Mouse (Mus musculus) heart, embryonic 16.5 days (tissue): ENCODE data around the gene Galnt2. TPM values are rescaled to one million over a fixed set of nuclear protein-coding genes. Genes with fewer than 3 reads are reported as not detected.

ENCODE experiments used
- ATAC-seq: fragments of 200-750 bp; cut with Nextera tagmentation; replicated peaks from 2 replicates; pipeline ENCODE4 v1.8.0; 2017; ENCODE audit warnings: moderate number of reproducible peaks; ENCODE audit not compliant: insufficient read depth, low FRiP score; ENCODE audit errors: extremely low read depth
- H3K27ac ChIP-seq: fragments of 300-500 bp; sonication (generic); 2 replicates; pipeline ENCODE4 v1.5.1; 2014; ENCODE audit warnings: mild to moderate bottlenecking, low read length, control low read depth, moderate library complexity
- H3K27me3 ChIP-seq: fragments of 300-500 bp; sonication (generic); 2 replicates; pipeline ENCODE4 v1.6.1; 2014; ENCODE audit warnings: low read length, mixed read lengths; ENCODE audit not compliant: control insufficient read depth, insufficient read depth
- H3K36me3 ChIP-seq: fragments of 300-500 bp; sonication (generic); 2 replicates; pipeline ENCODE4 v1.6.1; 2014; ENCODE audit not compliant: control insufficient read depth, insufficient read depth
- H3K4me1 ChIP-seq: fragments of 300-500 bp; sonication (generic); 2 replicates; pipeline ENCODE4 v1.6.1; 2014; ENCODE audit warnings: low read length, mixed read lengths; ENCODE audit not compliant: control insufficient read depth, insufficient read depth
- H3K4me2 ChIP-seq: fragments of 300-500 bp; sonication (generic); 2 replicates; pipeline ENCODE4 v1.6.1; 2014; ENCODE audit warnings: low read depth, mild to moderate bottlenecking, control low read depth, low read length
- H3K4me3 ChIP-seq: fragments of 300-500 bp; sonication (generic); 2 replicates; pipeline ENCODE4 v1.5.1; 2014; ENCODE audit warnings: mild to moderate bottlenecking, control low read depth, low read length
- H3K9ac ChIP-seq: fragments of 300-500 bp; sonication (generic); 2 replicates; pipeline ENCODE4 v1.6.1; 2014; ENCODE audit warnings: low read length, control low read depth
- H3K9me3 ChIP-seq: fragments of 300-500 bp; sonication (generic); replicated peaks from 2 replicates; pipeline ENCODE4 v1.6.1; 2016; ENCODE audit warnings: low read length; ENCODE audit not compliant: control insufficient read depth
- WGBS: fragments of 180-500 bp; shearing (Covaris S2); extraction: QIAGEN DNeasy Blood & Tissue Kit; methylation state at CpG from one replicate; pipeline ENCODE4 v1.1.7; 2014; 5-methylcytosine and 5-hydroxymethylcytosine counted together
- polyA plus RNA-seq: library from polyadenylated mRNA; unstranded; fragments of >200 nt; fragmentation: Nextera tagmentation; extraction: Ambion mirVana; gene quantifications from 2 replicates; pipeline ENCODE4 v1.2.1, GENCODE M21; 2015

Gene Galnt2
- polyA plus RNA-seq, 1 experiment from 2014 or later: 35.6 TPM

GRCm38 (mm10) chr8:124267206-124267605, 36.0 kb downstream of the Galnt2 start:
- H3K27me3 ChIP-seq: no peaks in the 10 kb centered on the region
- no peak overlapping the region for H3K4me3 ChIP-seq
- no peak overlapping the region for H3K4me2 ChIP-seq
- H3K9ac ChIP-seq: no peak overlapping the region
- H3K36me3 ChIP-seq: no peaks in the 10 kb centered on the region
- no peak overlapping the region for H3K27ac ChIP-seq
- no peak for ATAC-seq
- 0 out of 2 replicates have a peak, but pooled peaks cover 3% of the 10 kb centered on the region for H3K9me3 ChIP-seq
- whole genome bisulfite sequencing: 87% methylated on average over 4 of the region's 4 CpGs
- H3K4me1 ChIP-seq: peaks cover 43% of the 10 kb centered on the region

DNA sequence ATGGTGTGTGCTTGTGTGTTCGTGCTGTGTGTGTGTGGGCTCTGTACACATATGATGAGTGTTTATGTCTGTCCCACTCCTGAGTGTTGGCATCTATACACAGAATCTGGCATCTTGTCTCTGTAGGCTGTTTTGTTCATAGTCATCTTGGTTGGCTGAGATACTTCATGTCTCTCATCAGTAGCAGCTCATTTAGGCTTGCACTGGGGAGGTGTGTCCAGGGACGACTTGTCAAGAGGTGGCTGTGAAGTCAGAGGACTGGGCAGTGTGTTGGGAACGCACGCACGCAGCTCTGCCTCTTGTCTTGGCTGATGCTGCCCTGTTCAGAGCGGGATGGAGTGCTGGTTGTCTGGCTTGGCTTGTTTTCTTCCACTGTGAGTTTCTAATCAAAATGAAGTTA, 39.3 kb downstream of the Galnt2 start:
- H3K9me3 ChIP-seq: 0 out of 2 replicates have a peak, but pooled peaks cover 3% of the 10 kb centered on the region
- no peak overlapping the region for H3K4me2 ChIP-seq
- 49% methylated on average over 6 of the region's 6 CpGs for WGBS
- peaks cover 26% of the 10 kb centered on the region for H3K4me1 ChIP-seq
- no peak overlapping the region for H3K9ac ChIP-seq
- no peak overlapping the region for H3K4me3 ChIP-seq
- H3K36me3 ChIP-seq: no peaks in the 10 kb centered on the region
- peak overlapping the region; percentile 61 for H3K27ac ChIP-seq
- no peaks in the 10 kb centered on the region for H3K27me3 ChIP-seq
- ATAC-seq: peak; percentile 24; the same call in 1 of the 2 replicates

DNA sequence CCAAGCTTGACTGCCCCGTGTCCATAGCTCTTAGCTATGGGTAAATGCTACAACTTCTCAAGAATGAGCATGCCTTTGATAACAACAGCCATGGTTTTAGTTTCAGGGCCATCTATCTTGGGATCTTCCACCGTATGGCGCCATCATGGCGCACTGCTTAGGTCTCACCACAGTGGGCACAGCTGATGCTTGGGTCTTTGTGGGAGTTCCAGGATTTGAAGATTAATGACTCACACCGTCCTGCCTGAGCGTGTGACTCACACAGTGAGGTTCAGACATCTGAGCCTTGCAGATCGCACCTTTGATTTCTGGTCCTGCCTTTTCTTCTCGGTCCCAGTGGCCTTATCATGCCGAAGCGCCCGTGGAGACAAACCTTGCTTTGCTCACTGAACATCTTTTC, 39.7 kb downstream of the Galnt2 start:
- Histone ChIP-seq H3K27ac (peak overlapping the region; percentile 61), H3K9me3 (0 out of 2 replicates have a peak, but pooled peaks cover 3% of the 10 kb centered on the region), H3K4me2 (no peak overlapping the region), H3K9ac (no peak overlapping the region), H3K27me3 (no peaks in the 10 kb centered on the region), H3K4me3 (no peak overlapping the region), H3K4me1 (peaks cover 24% of the 10 kb centered on the region), H3K36me3 (no peaks in the 10 kb centered on the region)
- WGBS: 65% methylated on average over 11 of the region's 11 CpGs
- no peak for ATAC-seq

- 0 out of 2 replicates have a peak, but pooled peaks cover 3% of the 10 kb centered on the region for H3K9me3 ChIP-seq
- no peak overlapping the region for H3K9ac ChIP-seq
- no peak overlapping the region for H3K4me3 ChIP-seq
- no peaks in the 10 kb centered on the region for H3K36me3 ChIP-seq
- H3K27ac ChIP-seq: peak overlapping the region; percentile 61; the same call in 1 of the 2 replicates
- peaks cover 21% of the 10 kb centered on the region for H3K4me1 ChIP-seq
- no peak overlapping the region for H3K4me2 ChIP-seq
- no peak for ATAC-seq
- no peaks in the 10 kb centered on the region for H3K27me3 ChIP-seq
- WGBS: 74% methylated on average over 12 of the region's 12 CpGs
Measured at GRCm38 (mm10) chr8:124271518-124271917, 40.3 kb downstream of the Galnt2 start.

GRCm38 (mm10) chr8:124272792-124273191, 41.6 kb downstream of the Galnt2 start:
- H3K27ac ChIP-seq: peak overlapping the region; percentile 44; the same call in 1 of the 2 replicates
- H3K36me3 ChIP-seq: no peaks in the 10 kb centered on the region
- no peak overlapping the region for H3K9ac ChIP-seq
- H3K27me3 ChIP-seq: no peaks in the 10 kb centered on the region
- ATAC-seq: no peak
- H3K9me3 ChIP-seq: 0 out of 2 replicates have a peak, but pooled peaks cover 3% of the 10 kb centered on the region
- WGBS: 70% methylated on average over 3 of the region's 3 CpGs
- H3K4me2 ChIP-seq: no peak overlapping the region
- H3K4me3 ChIP-seq: no peak overlapping the region
- H3K4me1 ChIP-seq: peaks cover 21% of the 10 kb centered on the region

GRCm38 (mm10) chr8:124273606-124274218, 42.5 kb downstream of the Galnt2 start:
- Histone ChIP-seq H3K27me3 (no peaks in the 10 kb centered on the region), H3K27ac (peak overlapping the region; percentile 54; the same call in 1 of the 2 replicates), H3K4me1 (peaks cover 21% of the 10 kb centered on the region), H3K4me2 (no peak overlapping the region), H3K36me3 (no peaks in the 10 kb centered on the region), H3K9me3 (no peaks in the 10 kb centered on the region), H3K9ac (no peak overlapping the region), H3K4me3 (no peak overlapping the region)
- WGBS: 58% methylated on average over 8 of the region's 8 CpGs
- ATAC-seq: peak; percentile 21

DNA sequence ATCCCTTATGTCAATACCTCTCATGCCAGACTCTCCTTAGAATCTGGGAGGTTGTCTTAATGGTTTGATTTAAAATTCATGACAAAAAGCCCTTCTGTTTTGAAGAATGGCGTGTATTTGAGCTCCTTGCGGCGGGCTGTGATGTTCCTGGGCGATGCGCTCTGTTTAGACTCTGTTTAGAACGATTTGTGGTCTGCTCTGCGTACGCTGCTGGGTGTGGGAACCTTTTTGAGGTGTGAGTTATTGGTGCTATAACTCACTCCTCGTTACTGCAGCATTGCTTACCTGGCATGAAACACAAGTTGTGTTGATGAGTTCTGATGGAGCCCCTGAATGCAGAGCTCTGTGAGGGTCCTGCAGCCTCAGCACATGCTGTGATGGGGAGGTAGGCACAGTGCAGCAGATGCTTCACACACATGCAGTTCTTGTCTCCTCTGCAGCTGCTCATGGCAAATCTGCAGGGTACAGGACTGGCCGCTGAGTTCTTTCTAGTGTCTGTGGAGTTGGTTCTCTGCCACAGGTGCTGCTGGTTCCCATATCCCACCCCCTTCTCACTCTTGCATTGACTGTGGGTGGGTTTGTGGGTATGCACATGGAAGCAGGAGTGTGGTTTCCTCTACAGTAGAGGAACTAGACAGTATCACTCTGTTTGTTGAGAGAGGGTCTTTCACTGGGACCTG, 43.4 kb downstream of the Galnt2 start:
- H3K27ac ChIP-seq: peak overlapping the region; percentile 6; the same call in 1 of the 2 replicates
- H3K9me3 ChIP-seq: no peaks in the 10 kb centered on the region
- WGBS: 87% methylated on average over 10 of the region's 10 CpGs
- H3K4me2 ChIP-seq: no peak overlapping the region
- ATAC-seq: peak; percentile 34; the same call in 1 of the 2 replicates
- no peaks in the 10 kb centered on the region for H3K36me3 ChIP-seq
- peaks cover 21% of the 10 kb centered on the region for H3K4me1 ChIP-seq
- H3K27me3 ChIP-seq: no peaks in the 10 kb centered on the region
- H3K9ac ChIP-seq: no peak overlapping the region
- H3K4me3 ChIP-seq: no peak overlapping the region

- Histone ChIP-seq H3K4me2 (no peak overlapping the region), H3K9me3 (no peaks in the 10 kb centered on the region), H3K27me3 (no peaks in the 10 kb centered on the region), H3K36me3 (no peaks in the 10 kb centered on the region), H3K9ac (no peak overlapping the region), H3K4me1 (peaks cover 21% of the 10 kb centered on the region), H3K4me3 (no peak overlapping the region), H3K27ac (no peak overlapping the region)
- no peak for ATAC-seq
- WGBS: 82% methylated on average over 10 of the region's 10 CpGs
Measured at GRCm38 (mm10) chr8:124275377-124276071, 44.3 kb downstream of the Galnt2 start.
